Mouse (Mus musculus) spleen, adult 2 months (tissue): ENCODE results near the gene Comt. TPM values are rescaled to one million over a fixed set of nuclear protein-coding genes. Genes with fewer than 3 reads are reported as not detected.

Source experiments
- DNase-seq, 2 experiments: peaks; one replicate each; pipeline versions ENCODE4 v3.0.0 to v3.0.0-alpha.2; 2012 to 2021; ENCODE audit warnings: low spot score in 2 of 2, low read depth in 1 of 2
- H3K27ac ChIP-seq: fragments of 200-500 bp; 2 replicates; pipeline ENCODE4 v1.5.1; 2012; ENCODE audit warnings: low read length, inconsistent platforms; ENCODE audit not compliant: insufficient read depth
- H3K27me3 ChIP-seq: fragments of 200-500 bp; 2 replicates; pipeline ENCODE4 v1.6.1; 2012; ENCODE audit warnings: mild to moderate bottlenecking, moderate library complexity, low read length, inconsistent platforms; ENCODE audit not compliant: control insufficient read depth, insufficient read depth
- H3K36me3 ChIP-seq: fragments of 200-500 bp; 2 replicates; pipeline ENCODE4 v1.6.1; 2012; ENCODE audit warnings: mild to moderate bottlenecking, low read length, inconsistent platforms; ENCODE audit not compliant: control insufficient read depth, insufficient read depth
- H3K4me1 ChIP-seq: fragments of 200-500 bp; 2 replicates; pipeline ENCODE4 v1.6.1; 2011; ENCODE audit warnings: inconsistent platforms; ENCODE audit not compliant: control insufficient read depth, insufficient read depth, insufficient read length
- H3K4me3 ChIP-seq: fragments of 200-500 bp; 2 replicates; pipeline ENCODE4 v1.5.1; 2011; ENCODE audit warnings: mild to moderate bottlenecking, inconsistent platforms; ENCODE audit not compliant: insufficient read depth, insufficient read length; ENCODE audit errors: extremely low read depth
- CTCF ChIP-seq: fragments of 200-500 bp; IDR thresholded peaks from 2 replicates; pipeline ENCODE4 v1.5.1; 2011; ENCODE audit warnings: mild to moderate bottlenecking, inconsistent platforms; ENCODE audit not compliant: insufficient read depth, insufficient read length, insufficient replicate concordance; ENCODE audit errors: extremely low read depth
- POLR2A ChIP-seq: fragments of 200-500 bp; IDR thresholded peaks from 2 replicates; pipeline ENCODE4 v1.6.1; 2011; ENCODE audit warnings: low read depth, low read length, inconsistent platforms
- WGBS: fragments of 180-500 bp; shearing (Covaris S2); methylation state at CpG from one replicate; pipeline ENCODE4 v1.1.7; 2018; 5-methylcytosine and 5-hydroxymethylcytosine counted together
- polyA plus RNA-seq: library from polyadenylated mRNA; depleted of rRNA; stranded (reverse); fragments of >200 nt; gene quantifications from 2 replicates; pipeline ENCODE4 v1.2.3, GENCODE M21; 2012

Gene Comt
- polyA plus RNA-seq, 1 experiment: 64.7 TPM

- peaks cover 8% of the 10 kb centered on the region; the same call in 1 of the 2 replicates for H3K4me1 ChIP-seq
- peak within 1 kb of the TSS; percentile 68 for H3K27ac ChIP-seq
- H3K36me3 ChIP-seq: no peaks in the 10 kb centered on the region
- H3K27me3 ChIP-seq: no peaks in the 10 kb centered on the region
- TF ChIP-seq CTCF (peak; percentile 28; the same call in 1 of the 2 replicates), POLR2A (no peak; the same call in 1 of the 2 replicates)
- peak within 1 kb of the TSS; percentile 83 for H3K4me3 ChIP-seq
- peak; percentile 17 to 69 for DNase-seq
- under 1% methylated on average over 52 of the region's 52 CpGs for WGBS
Observed at GRCm38 (mm10) chr16:18426215-18426791, 349 bp downstream of the Comt start, which contains the start of gene Txnrd2. Gene Txnrd2, plus strand, starts transcription at chr16:18426384.

DNA sequence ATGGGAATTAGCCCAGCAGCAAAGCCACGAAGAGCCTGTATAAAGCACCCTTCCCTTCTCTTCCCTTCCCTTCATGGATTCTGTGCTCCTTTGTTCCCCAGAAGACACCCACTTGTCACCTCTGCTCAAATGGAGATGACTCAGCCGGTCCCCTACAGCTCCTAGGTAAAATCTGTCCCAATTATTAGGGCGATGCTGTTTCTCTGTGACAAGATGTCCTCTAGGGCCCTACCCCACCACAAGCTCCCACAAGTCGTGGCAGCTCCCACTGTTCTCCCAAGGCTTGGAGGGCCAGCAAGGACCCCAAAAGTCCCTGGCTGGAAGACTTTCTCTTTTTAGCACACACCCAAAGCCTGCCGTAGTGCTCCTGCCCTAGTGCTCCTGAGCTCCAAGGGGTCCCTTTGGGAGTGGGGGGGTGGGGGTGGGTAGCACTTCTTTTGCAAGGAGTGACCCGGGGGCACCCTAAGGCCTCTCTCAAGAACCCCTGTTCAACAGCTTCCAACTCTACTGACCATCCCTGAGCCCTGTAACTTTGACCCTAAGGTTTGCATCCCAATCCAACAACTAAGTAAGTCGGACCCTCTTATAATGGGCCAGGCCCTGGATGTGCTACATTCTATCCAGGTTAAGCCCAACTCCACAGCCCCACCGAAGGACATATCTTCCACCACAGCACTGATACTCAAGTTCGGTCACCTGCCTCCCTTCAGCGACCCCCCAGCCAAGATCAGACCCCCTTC, 1.0 kb downstream of the Comt start:
- Histone ChIP-seq H3K4me1 (peaks cover 8% of the 10 kb centered on the region; the same call in 1 of the 2 replicates), H3K4me3 (peak overlapping the region; percentile 83), H3K27ac (peak overlapping the region; percentile 68), H3K36me3 (0 out of 2 replicates have a peak, but pooled peaks cover 2% of the 10 kb centered on the region), H3K27me3 (no peaks in the 10 kb centered on the region)
- TF ChIP-seq POLR2A (no peak), CTCF (no peak)
- WGBS: 16% methylated on average over 10 of the region's 10 CpGs
- DNase-seq: no peak

- TF ChIP-seq CTCF: no peak
- TF ChIP-seq POLR2A: no peak
- Histone ChIP-seq H3K27me3 (no peaks in the 10 kb centered on the region), H3K4me3 (no peak overlapping the region), H3K27ac (0 out of 2 replicates have a peak overlapping the region, but pooled peaks have one; percentile 1), H3K4me1 (peaks cover 9% of the 10 kb centered on the region; the same call in 1 of the 2 replicates), H3K36me3 (0 out of 2 replicates have a peak, but pooled peaks cover 2% of the 10 kb centered on the region)
- DNase-seq: no peak
- 53% methylated on average over 11 of the region's 11 CpGs for WGBS
Observed at GRCm38 (mm10) chr16:18424364-18425045, 2.1 kb downstream of the Comt start.

- TF ChIP-seq POLR2A: no peak
- TF ChIP-seq CTCF: no peak
- H3K36me3 ChIP-seq: 0 out of 2 replicates have a peak, but pooled peaks cover 2% of the 10 kb centered on the region
- whole genome bisulfite sequencing: 86% methylated on average over 5 of the region's 5 CpGs
- peaks cover 10% of the 10 kb centered on the region; the same call in 1 of the 2 replicates for H3K4me1 ChIP-seq
- no peaks in the 10 kb centered on the region for H3K27me3 ChIP-seq
- H3K27ac ChIP-seq: no peak overlapping the region; the same call in 1 of the 2 replicates
- H3K4me3 ChIP-seq: no peak overlapping the region
- no peak for DNase-seq
Observed at GRCm38 (mm10) chr16:18423915-18424265, 2.8 kb downstream of the Comt start.

GRCm38 (mm10) chr16:18423203-18423914, 3.3 kb downstream of the Comt start:
- peaks cover 10% of the 10 kb centered on the region; the same call in 1 of the 2 replicates for H3K4me1 ChIP-seq
- H3K27ac ChIP-seq: no peak overlapping the region
- 0 out of 2 replicates have a peak, but pooled peaks cover 2% of the 10 kb centered on the region for H3K36me3 ChIP-seq
- H3K27me3 ChIP-seq: no peaks in the 10 kb centered on the region
- no peak overlapping the region for H3K4me3 ChIP-seq
- WGBS: 89% methylated on average over 7 of the region's 7 CpGs
- no peak for DNase-seq
- TF ChIP-seq CTCF (no peak), POLR2A (no peak)

- DNase-seq: no peak
- no peak for TF ChIP-seq POLR2A
- TF ChIP-seq CTCF: no peak
- Histone ChIP-seq H3K27me3 (no peaks in the 10 kb centered on the region), H3K36me3 (0 out of 2 replicates have a peak, but pooled peaks cover 2% of the 10 kb centered on the region), H3K4me3 (no peak overlapping the region), H3K27ac (no peak overlapping the region), H3K4me1 (peaks cover 5% of the 10 kb centered on the region; the same call in 1 of the 2 replicates)
- 86% methylated on average over 3 of the region's 3 CpGs for WGBS
Observed at GRCm38 (mm10) chr16:18420571-18420970, 6.1 kb downstream of the Comt start.
